Mouse (Mus musculus): ENCODE results near the gene Dll1.

Gene Dll1

GRCm38 (mm10) chr17:15327106-15327505 lies 49.6 kb downstream of the Dll1 start:
- DNase-seq (ENCODE audit: low spot score in 2 of 2): no peak

- DNase-seq (ENCODE audit: low spot score in 2 of 2): no peak
These were observed 50.5 kb downstream of the Dll1 start for GRCm38 (mm10) chr17:15325976-15326842.

- DNase-seq (ENCODE audit: low spot score in 2 of 2): no peak
These were observed 53.4 kb downstream of the Dll1 start for GRCm38 (mm10) chr17:15323191-15323834.
